Mouse (Mus musculus) bone marrow, adult 2 months (tissue): ENCODE measurements around the gene Mycbpap.

Experiments
- CTCF ChIP-seq: fragments of 200-500 bp; IDR thresholded peaks from 2 replicates; pipeline ENCODE4 v1.5.1; 2011; ENCODE audit warnings: low read length, control low read depth; ENCODE audit not compliant: control insufficient read depth, insufficient read depth
- POLR2A ChIP-seq: fragments of 200-500 bp; IDR thresholded peaks from 2 replicates; pipeline ENCODE4 v1.6.1; 2011; ENCODE audit warnings: low read depth, mild to moderate bottlenecking, control low read depth, low read length, borderline replicate concordance; ENCODE audit not compliant: control insufficient read depth

GRCm38 (mm10) chr11:94482738-94483137 is 38.8 kb downstream of the Mycbpap start:
- no peak for TF ChIP-seq CTCF
- no peak for TF ChIP-seq POLR2A
